8 mouse cellular contexts compared by ENCODE assay signal in the genomic region with DNA sequence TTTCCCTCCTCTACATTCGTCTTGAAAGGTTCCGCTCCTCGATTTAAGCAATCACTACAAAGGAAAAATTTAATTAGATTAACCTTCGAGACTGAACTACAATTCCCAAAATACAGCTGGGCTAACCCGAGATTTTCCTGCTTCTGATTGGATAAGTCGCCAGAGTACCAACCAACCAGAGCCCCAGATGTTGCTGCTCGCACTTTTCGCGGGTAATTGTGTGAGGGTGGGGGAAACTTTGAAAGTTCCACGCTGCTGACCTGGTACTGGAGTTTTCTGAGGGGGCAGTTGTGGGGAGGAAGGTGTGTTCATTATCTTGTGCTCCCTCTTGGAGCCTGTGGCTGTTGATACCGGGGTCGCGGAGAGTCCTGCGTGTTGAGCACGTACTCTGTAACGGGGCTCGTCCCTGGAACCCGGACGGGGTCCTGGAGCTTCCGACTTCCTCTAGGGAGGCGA. TPM values are rescaled to one million over a fixed set of nuclear protein-coding genes. Genes with fewer than 3 reads are reported as not detected.
A peak's percentile ranks its signal among the peaks of the same experiment; 100 is the strongest.
DNase-seq lines count a peak whose midpoint lies in the region; ATAC-seq lines count a peak whose summit lies in the region.

A gene (plus strand): TSS at position 162 of the 456 bp plus-strand sequence.

- no peaks in the 10 kb centered on the region for H3K27me3 ChIP-seq in embryonic facial prominence, embryonic 12.5 days
- H3K27me3 ChIP-seq in limb, embryonic 11.5 days (ENCODE audit: control insufficient read depth, insufficient read depth, low read length), result no peaks in the 10 kb centered on the region
- no peaks in the 10 kb centered on the region for H3K27me3 ChIP-seq in midbrain, embryonic 14.5 days (ENCODE audit: control insufficient read depth, insufficient read depth, low read length)

- no peaks in the 10 kb centered on the region for H3K9me3 ChIP-seq in embryonic facial prominence, embryonic 12.5 days
- H3K9me3 ChIP-seq in limb, embryonic 11.5 days (ENCODE audit: control insufficient read depth, low read length), result no peaks in the 10 kb centered on the region
- H3K9me3 ChIP-seq in midbrain, embryonic 14.5 days (ENCODE audit: control insufficient read depth, low read length), result no peaks in the 10 kb centered on the region

- H3K4me1 ChIP-seq in embryonic facial prominence, embryonic 12.5 days, result peaks cover 13% of the 10 kb centered on the region
- 0 out of 2 replicates have a peak, but pooled peaks cover 3% of the 10 kb centered on the region for H3K4me1 ChIP-seq in limb, embryonic 11.5 days (ENCODE audit: control insufficient read depth, insufficient read depth, low read length)
- peaks cover 9% of the 10 kb centered on the region for H3K4me1 ChIP-seq in midbrain, embryonic 14.5 days (ENCODE audit: control insufficient read depth, insufficient read depth, low read length)

- peak within 1 kb of the TSS; percentile 57 for H3K9ac ChIP-seq in embryonic facial prominence, embryonic 12.5 days
- peak within 1 kb of the TSS; percentile 76 for H3K9ac ChIP-seq in limb, embryonic 11.5 days (ENCODE audit: low read length)
- peak within 1 kb of the TSS; percentile 60; the same call in 1 of the 2 replicates for H3K9ac ChIP-seq in midbrain, embryonic 14.5 days (replicated peaks; ENCODE audit: low read length)

- no peaks in the 10 kb centered on the region for H3K36me3 ChIP-seq in embryonic facial prominence, embryonic 12.5 days
- no peaks in the 10 kb centered on the region for H3K36me3 ChIP-seq in limb, embryonic 11.5 days (ENCODE audit: control insufficient read depth, insufficient read depth, low read length)
- 0 out of 2 replicates have a peak, but pooled peaks cover 5% of the 10 kb centered on the region for H3K36me3 ChIP-seq in midbrain, embryonic 14.5 days (ENCODE audit: control insufficient read depth, insufficient read depth, low read length)

- H3K4me3 ChIP-seq in embryonic facial prominence, embryonic 12.5 days, result peak within 1 kb of the TSS; percentile 61
- peak within 1 kb of the TSS; percentile 73 for H3K4me3 ChIP-seq in limb, embryonic 11.5 days (ENCODE audit: low read depth, low read length)
- H3K4me3 ChIP-seq in midbrain, embryonic 14.5 days (replicated peaks; ENCODE audit: low read depth, low read length), result peak within 1 kb of the TSS; percentile 55

- H3K4me2 ChIP-seq in embryonic facial prominence, embryonic 12.5 days (replicated peaks), result peak within 1 kb of the TSS; percentile 78
- H3K4me2 ChIP-seq in limb, embryonic 11.5 days (ENCODE audit: low read depth, severe bottlenecking), result peak within 1 kb of the TSS; percentile 73
- peak within 1 kb of the TSS; percentile 78 for H3K4me2 ChIP-seq in midbrain, embryonic 14.5 days (ENCODE audit: low read length)

- WGBS in embryonic facial prominence, embryonic 12.5 days, result under 1% methylated on average over 21 of the region's 21 CpGs
- WGBS in limb, embryonic 11.5 days, result under 1% methylated on average over 21 of the region's 21 CpGs
- WGBS in midbrain, embryonic 14.5 days, result under 1% methylated on average over 21 of the region's 21 CpGs

- DNase-seq in 3134 (ENCODE audit: extremely low read depth, insufficient read length, low spot score), result peak; percentile 70
- peak; percentile 63 for DNase-seq in adrenal gland, postnatal 25 days
- DNase-seq in heart, adult 11 months, result peak; percentile 99
- DNase-seq in kidney, adult 18-20 months, result peak; percentile 68
- peak; percentile 84 for DNase-seq in limb, embryonic 11.5 days (ENCODE audit: low spot score)
- peak; percentile 92 for DNase-seq in midbrain, embryonic 14.5 days
- DNase-seq in spleen, adult 18-20 months, result peak; percentile 49 to 52

- peak; percentile 80 for ATAC-seq in embryonic facial prominence, embryonic 12.5 days (ENCODE audit: insufficient number of reproducible peaks, insufficient read depth, low FRiP score, low TSS enrichment)
- ATAC-seq in limb, embryonic 11.5 days (ENCODE audit: insufficient number of reproducible peaks, low FRiP score, low TSS enrichment, low read depth), result peak; percentile 84
- peak; percentile 73 for ATAC-seq in midbrain, embryonic 14.5 days (ENCODE audit: low FRiP score, low TSS enrichment)

- H3K27ac ChIP-seq in embryonic facial prominence, embryonic 12.5 days, result peak within 1 kb of the TSS; percentile 70
- no peak within 1 kb of the TSS; the same call in 1 of the 2 replicates for H3K27ac ChIP-seq in limb, embryonic 11.5 days (replicated peaks; ENCODE audit: low read depth, low read length)
- H3K27ac ChIP-seq in midbrain, embryonic 14.5 days (replicated peaks; ENCODE audit: low read depth, low read length), result peak within 1 kb of the TSS; percentile 68

RNA-seq across cellular contexts. Expression of the gene that starts here (rescaled TPM):
- 1.3 and 1.6 TPM in 2 replicates for total RNA-seq in adrenal gland, postnatal 25 days (2021)
- 7.7 and 8.0 TPM in 2 replicates for polyA plus RNA-seq in embryonic facial prominence, embryonic 12.5 days (2016; fragmentation: Nextera tagmentation; extraction: Ambion mirVana)
- 6.3 and 8.5 TPM in 2 replicates for polyA plus RNA-seq in limb, embryonic 11.5 days (2014; fragmentation: Nextera tagmentation; extraction: Ambion mirVana)
- polyA plus RNA-seq in midbrain, embryonic 14.5 days (2014; fragmentation: Nextera tagmentation; extraction: Ambion mirVana), result 1.6 TPM in 2 replicates
